Mouse (Mus musculus): Measurements from ENCODE around the gene Slc22a14. TPM values are rescaled to one million over a fixed set of nuclear protein-coding genes. Genes with fewer than 3 reads are reported as not detected.

The Slc22a14 gene
- polyA plus RNA-seq, 1 experiment = not detected

DNA sequence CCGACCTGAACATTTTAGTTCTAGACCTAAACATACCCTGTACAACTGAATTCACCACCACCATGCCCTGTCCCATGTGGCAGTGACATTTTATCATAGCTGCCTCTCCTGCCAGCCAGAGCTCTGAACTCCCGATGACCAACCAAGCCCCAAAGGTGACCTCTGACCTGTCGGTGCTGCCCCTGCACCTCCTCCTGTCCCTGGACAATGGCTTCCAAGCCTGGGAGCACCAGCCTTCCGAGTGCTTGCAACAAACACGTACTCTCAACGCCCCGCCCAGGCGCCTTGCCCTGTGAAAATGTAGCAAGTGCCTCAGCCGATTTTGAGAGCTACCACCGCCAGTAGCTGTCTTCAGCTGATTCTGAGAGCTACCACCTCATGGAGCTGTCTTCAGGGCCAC is 220.2 kb downstream of the Slc22a14 start:
- Histone ChIP-seq H3K4me1 (ENCODE audit: control insufficient read depth, insufficient read depth, low read length) (no peaks in the 10 kb centered on the region), H3K27me3 (ENCODE audit: control insufficient read depth, insufficient read depth, low read length, poor library complexity, severe bottlenecking) (no peaks in the 10 kb centered on the region), H3K9ac (ENCODE audit: low read depth, poor library complexity, severe bottlenecking) (no peak overlapping the region), H3K9me3 (replicated peaks; ENCODE audit: control insufficient read depth, insufficient read depth, low read length, poor library complexity, severe bottlenecking) (no peaks in the 10 kb centered on the region), H3K36me3 (ENCODE audit: control insufficient read depth, insufficient read depth, low read length, poor library complexity, severe bottlenecking) (no peaks in the 10 kb centered on the region), H3K27ac (ENCODE audit: insufficient read depth, low read length) (no peak overlapping the region), H3K4me3 (ENCODE audit: low read depth, low read length) (no peak overlapping the region)
- TF ChIP-seq EP300 (IDR thresholded peaks at IDR 0.05; ENCODE audit: insufficient read depth, low read depth, low read length) (no peak), CTCF (IDR thresholded peaks at IDR 0.05; ENCODE audit: low read depth, low read length) (no peak), POLR2A (IDR thresholded peaks at IDR 0.05; ENCODE audit: insufficient read depth, low read length) (no peak)

DNA sequence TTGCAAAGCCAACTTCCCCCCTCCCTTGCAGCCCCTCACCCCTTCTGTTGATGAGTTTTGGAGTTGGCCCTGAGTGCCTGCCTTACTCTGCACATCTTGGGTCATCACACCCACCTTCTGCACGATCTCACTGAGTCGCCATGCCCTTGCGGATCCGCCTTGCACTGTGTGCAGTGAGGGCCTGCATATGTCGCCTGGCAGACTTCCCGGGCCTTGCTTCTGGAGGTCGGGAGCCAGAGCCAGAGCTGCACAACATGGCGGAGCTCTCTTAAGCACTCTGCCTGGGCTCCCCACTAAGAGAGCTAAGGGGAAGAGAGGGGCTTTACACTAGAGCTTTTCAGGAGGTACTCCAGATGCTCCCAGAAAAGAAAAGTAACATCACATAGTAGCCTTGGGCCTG is 220.7 kb downstream of the Slc22a14 start:
- Histone ChIP-seq H3K4me1 (ENCODE audit: control insufficient read depth, insufficient read depth, low read length) (no peaks in the 10 kb centered on the region), H3K9ac (ENCODE audit: low read depth, poor library complexity, severe bottlenecking) (no peak overlapping the region), H3K27ac (ENCODE audit: insufficient read depth, low read length) (no peak overlapping the region), H3K9me3 (replicated peaks; ENCODE audit: control insufficient read depth, insufficient read depth, low read length, poor library complexity, severe bottlenecking) (no peaks in the 10 kb centered on the region), H3K36me3 (ENCODE audit: control insufficient read depth, insufficient read depth, low read length, poor library complexity, severe bottlenecking) (no peaks in the 10 kb centered on the region), H3K4me3 (ENCODE audit: low read depth, low read length) (no peak overlapping the region), H3K27me3 (ENCODE audit: control insufficient read depth, insufficient read depth, low read length, poor library complexity, severe bottlenecking) (no peaks in the 10 kb centered on the region)
- TF ChIP-seq EP300 (IDR thresholded peaks at IDR 0.05; ENCODE audit: insufficient read depth, low read depth, low read length) (no peak), CTCF (IDR thresholded peaks at IDR 0.05; ENCODE audit: low read depth, low read length) (no peak), POLR2A (IDR thresholded peaks at IDR 0.05; ENCODE audit: insufficient read depth, low read length) (no peak)

DNA sequence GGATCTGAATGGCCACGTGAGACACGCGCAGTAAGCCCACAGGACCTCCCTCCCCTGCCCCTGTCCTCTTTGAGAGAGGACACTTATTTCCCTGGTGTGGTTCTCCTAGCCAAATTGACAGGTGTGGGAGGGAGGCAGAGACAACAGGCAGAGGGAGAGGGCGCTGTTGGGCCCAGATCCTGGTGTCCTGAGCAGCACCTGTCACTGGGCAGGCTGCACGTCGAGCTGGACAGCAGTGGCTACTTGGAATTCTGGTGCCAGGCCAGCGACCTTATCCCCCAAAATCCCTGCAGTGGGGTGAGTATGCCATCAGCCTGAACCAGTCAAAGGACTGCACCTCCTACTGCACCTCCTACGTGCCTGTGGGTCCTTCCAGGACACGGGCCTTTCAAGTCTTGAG is 222.0 kb downstream of the Slc22a14 start:
- Histone ChIP-seq H3K9me3 (replicated peaks; ENCODE audit: control insufficient read depth, insufficient read depth, low read length, poor library complexity, severe bottlenecking) (no peaks in the 10 kb centered on the region), H3K9ac (ENCODE audit: low read depth, poor library complexity, severe bottlenecking) (no peak overlapping the region), H3K27me3 (ENCODE audit: control insufficient read depth, insufficient read depth, low read length, poor library complexity, severe bottlenecking) (no peaks in the 10 kb centered on the region), H3K36me3 (ENCODE audit: control insufficient read depth, insufficient read depth, low read length, poor library complexity, severe bottlenecking) (no peaks in the 10 kb centered on the region), H3K4me3 (ENCODE audit: low read depth, low read length) (no peak overlapping the region), H3K4me1 (ENCODE audit: control insufficient read depth, insufficient read depth, low read length) (no peaks in the 10 kb centered on the region), H3K27ac (ENCODE audit: insufficient read depth, low read length) (no peak overlapping the region)
- TF ChIP-seq CTCF (IDR thresholded peaks at IDR 0.05; ENCODE audit: low read depth, low read length) (peak; percentile 54), POLR2A (IDR thresholded peaks at IDR 0.05; ENCODE audit: insufficient read depth, low read length) (no peak)

DNA sequence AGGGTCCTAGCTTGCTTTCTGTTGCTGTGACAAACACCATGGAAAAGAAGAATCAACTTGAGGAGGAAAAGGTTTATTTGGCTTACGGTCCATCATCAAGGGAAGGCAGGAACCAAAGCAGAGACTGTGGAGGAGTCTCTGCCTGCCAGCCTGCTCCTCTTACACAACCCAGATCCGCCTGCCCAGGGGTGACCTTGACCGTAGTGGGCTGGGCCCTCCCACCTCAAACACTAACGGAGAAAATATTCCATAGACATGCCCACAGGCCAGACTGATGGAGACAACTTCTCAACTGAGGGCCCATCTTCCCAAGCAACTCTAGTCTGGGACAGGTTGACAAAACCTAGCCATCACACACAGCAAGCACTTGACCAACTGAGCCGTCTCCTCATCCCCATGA is 223.3 kb downstream of the Slc22a14 start:
- Histone ChIP-seq H3K9ac (ENCODE audit: low read depth, poor library complexity, severe bottlenecking) (no peak overlapping the region), H3K4me1 (ENCODE audit: control insufficient read depth, insufficient read depth, low read length) (no peaks in the 10 kb centered on the region), H3K9me3 (replicated peaks; ENCODE audit: control insufficient read depth, insufficient read depth, low read length, poor library complexity, severe bottlenecking) (no peaks in the 10 kb centered on the region), H3K27me3 (ENCODE audit: control insufficient read depth, insufficient read depth, low read length, poor library complexity, severe bottlenecking) (no peaks in the 10 kb centered on the region), H3K4me3 (ENCODE audit: low read depth, low read length) (no peak overlapping the region), H3K27ac (ENCODE audit: insufficient read depth, low read length) (no peak overlapping the region), H3K36me3 (ENCODE audit: control insufficient read depth, insufficient read depth, low read length, poor library complexity, severe bottlenecking) (no peaks in the 10 kb centered on the region)
- no peak for TF ChIP-seq CTCF (IDR thresholded peaks at IDR 0.05; ENCODE audit: low read depth, low read length)
- no peak for TF ChIP-seq POLR2A (IDR thresholded peaks at IDR 0.05; ENCODE audit: insufficient read depth, low read length)
- no peak for TF ChIP-seq EP300 (IDR thresholded peaks at IDR 0.05; ENCODE audit: insufficient read depth, low read depth, low read length)

DNA sequence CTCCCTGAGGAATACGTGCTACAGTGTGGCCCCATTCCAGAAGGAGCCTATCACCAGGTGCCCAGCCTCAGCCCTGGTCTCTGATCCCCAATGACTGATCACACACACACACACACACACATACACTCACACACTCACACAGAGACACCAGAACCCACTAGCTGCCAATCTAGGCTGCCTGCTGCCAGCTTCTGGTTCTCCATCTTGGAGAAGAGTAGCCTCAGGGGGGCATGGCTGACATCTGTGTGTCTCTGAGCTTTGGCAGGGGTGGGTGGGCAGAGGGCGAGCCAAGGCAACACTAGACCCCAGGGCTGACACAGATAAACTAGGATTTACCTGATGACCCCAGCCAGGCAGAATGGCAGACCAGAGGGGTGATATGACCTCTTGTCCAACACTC is 226.5 kb downstream of the Slc22a14 start:
- no peak overlapping the region for H3K4me3 ChIP-seq (ENCODE audit: low read depth, low read length)
- H3K4me1 ChIP-seq (ENCODE audit: control insufficient read depth, insufficient read depth, low read length) = no peaks in the 10 kb centered on the region
- H3K27me3 ChIP-seq (ENCODE audit: control insufficient read depth, insufficient read depth, low read length, poor library complexity, severe bottlenecking) = no peaks in the 10 kb centered on the region
- H3K9me3 ChIP-seq (replicated peaks; ENCODE audit: control insufficient read depth, insufficient read depth, low read length, poor library complexity, severe bottlenecking) = no peaks in the 10 kb centered on the region
- H3K27ac ChIP-seq (ENCODE audit: insufficient read depth, low read length) = no peak overlapping the region
- no peaks in the 10 kb centered on the region for H3K36me3 ChIP-seq (ENCODE audit: control insufficient read depth, insufficient read depth, low read length, poor library complexity, severe bottlenecking)
- H3K9ac ChIP-seq (ENCODE audit: low read depth, poor library complexity, severe bottlenecking) = no peak overlapping the region
- no peak for TF ChIP-seq EP300 (IDR thresholded peaks at IDR 0.05; ENCODE audit: insufficient read depth, low read depth, low read length)
- TF ChIP-seq POLR2A (IDR thresholded peaks at IDR 0.05; ENCODE audit: insufficient read depth, low read length) = no peak

DNA sequence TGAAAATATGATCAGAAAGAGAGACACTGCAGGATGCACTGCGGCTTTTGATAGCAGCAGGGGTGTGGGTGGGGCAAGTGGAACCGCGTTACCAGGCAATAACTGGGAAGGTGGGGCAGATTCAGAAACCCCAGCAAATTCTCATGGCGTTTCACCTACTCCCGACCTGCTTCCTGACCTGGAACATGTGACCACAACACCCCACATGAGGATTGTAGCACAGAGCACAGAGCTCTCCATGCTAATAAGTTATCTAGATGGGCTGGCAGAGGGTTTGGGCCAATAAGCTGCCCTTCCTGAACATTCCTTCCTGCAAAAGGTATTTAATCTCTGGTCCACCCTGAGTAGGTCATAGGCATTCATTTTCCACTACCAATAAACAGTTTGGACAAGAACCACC is 234.7 kb downstream of the Slc22a14 start:
- H3K36me3 ChIP-seq (ENCODE audit: control insufficient read depth, insufficient read depth, low read length, poor library complexity, severe bottlenecking) = no peaks in the 10 kb centered on the region

More for the DNA sequence above, 234.7 kb downstream of the Slc22a14 start:
- H3K9me3 ChIP-seq (replicated peaks; ENCODE audit: control insufficient read depth, insufficient read depth, low read length, poor library complexity, severe bottlenecking) = no peaks in the 10 kb centered on the region
- no peak overlapping the region for H3K9ac ChIP-seq (ENCODE audit: low read depth, poor library complexity, severe bottlenecking)
- TF ChIP-seq EP300 (IDR thresholded peaks at IDR 0.05; ENCODE audit: insufficient read depth, low read depth, low read length) = no peak
- no peak for TF ChIP-seq CTCF (IDR thresholded peaks at IDR 0.05; ENCODE audit: low read depth, low read length)
- no peak for TF ChIP-seq POLR2A (IDR thresholded peaks at IDR 0.05; ENCODE audit: insufficient read depth, low read length)
- no peak overlapping the region for H3K4me3 ChIP-seq (ENCODE audit: low read depth, low read length)
- H3K27me3 ChIP-seq (ENCODE audit: control insufficient read depth, insufficient read depth, low read length, poor library complexity, severe bottlenecking) = no peaks in the 10 kb centered on the region
- H3K27ac ChIP-seq (ENCODE audit: insufficient read depth, low read length) = no peak overlapping the region
- H3K4me1 ChIP-seq (ENCODE audit: control insufficient read depth, insufficient read depth, low read length) = no peaks in the 10 kb centered on the region
